Mouse (Mus musculus): ENCODE measurements at regions not wholly inside any gene's neighbourhood (a gene's known extent, or its start where the extent isn't known, plus 50 kb on each side); places are given as distances from the start of the nearest gene placed in this dataset.

DNA sequence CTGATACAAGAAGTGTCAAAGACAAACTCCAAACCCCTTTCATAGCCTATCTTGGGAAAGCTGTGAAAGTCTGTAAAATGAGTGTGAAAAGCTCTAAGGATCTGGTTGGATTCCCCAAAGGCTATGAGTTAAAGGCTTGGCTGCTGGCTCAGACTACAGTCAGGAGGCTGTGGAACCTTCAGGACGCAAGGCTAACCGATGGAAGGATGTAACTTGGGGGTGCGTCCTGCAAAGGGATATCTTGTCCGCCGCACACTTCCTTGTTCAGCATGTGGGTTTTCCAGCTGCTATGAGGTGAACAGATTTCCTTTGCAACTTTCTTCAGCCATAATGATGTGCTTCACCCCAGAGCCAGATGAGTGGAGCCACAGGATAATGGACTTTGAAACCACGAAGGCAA lies 240.3 kb upstream of the Dusp10 start:
- Histone ChIP-seq H3K9me3 (no peaks in the 10 kb centered on the region), H3K4me1 (no peaks in the 10 kb centered on the region), H3K36me3 (no peaks in the 10 kb centered on the region), H3K27me3 (no peaks in the 10 kb centered on the region), H3K4me2 (replicated peaks) (no peak overlapping the region), H3K27ac (replicated peaks) (no peak overlapping the region), H3K4me3 (no peak overlapping the region), H3K9ac (replicated peaks) (no peak overlapping the region)
- no peak for ATAC-seq (ENCODE audit: low FRiP score, low read depth)
- 98% methylated on average over 6 of the region's 6 CpGs for WGBS

DNA sequence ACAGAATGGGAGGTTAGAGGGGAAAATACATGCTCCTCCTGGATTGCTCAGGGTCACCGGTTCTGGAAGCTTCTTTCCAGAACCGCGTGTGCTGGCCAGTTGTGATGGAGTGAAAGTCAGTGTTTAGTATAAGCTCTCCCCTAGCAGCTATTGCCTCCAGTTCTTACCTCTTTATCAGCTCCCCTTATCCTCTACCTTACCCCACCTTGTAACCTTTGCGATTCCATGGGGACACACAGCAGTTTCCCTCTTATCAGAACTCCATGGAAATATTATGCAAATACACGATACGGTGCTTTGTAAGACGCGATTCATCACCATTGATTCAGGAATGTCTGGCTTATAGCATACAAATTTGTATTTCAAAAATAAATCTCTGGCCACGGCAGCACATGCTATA lies 232.9 kb upstream of the Dusp10 start:
- no peak for ATAC-seq (ENCODE audit: low FRiP score, low read depth)
- H3K4me2 ChIP-seq (replicated peaks), result no peak overlapping the region
- 93% methylated on average over 9 of the region's 9 CpGs for WGBS

DNA sequence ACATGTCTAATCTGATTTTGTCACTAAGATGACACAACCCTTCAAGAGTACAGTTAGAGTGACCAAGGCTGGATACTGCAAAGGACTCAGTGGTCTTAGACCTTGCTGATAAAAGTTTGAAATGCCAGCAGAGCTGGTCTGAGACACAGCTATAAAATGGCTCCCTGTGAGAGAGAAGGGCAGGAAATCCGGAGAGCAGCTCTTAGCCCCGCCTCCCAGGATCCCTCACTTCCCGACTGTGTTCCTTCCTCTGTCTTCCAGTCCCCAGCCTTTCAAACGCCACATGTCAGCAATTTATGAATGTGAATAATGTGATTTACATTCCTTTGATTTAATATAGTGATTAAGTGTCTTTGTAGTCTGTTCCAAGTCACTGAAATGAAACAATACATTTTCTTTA lies 232.3 kb upstream of the Dusp10 start:
- ATAC-seq (ENCODE audit: low FRiP score, low read depth), result no peak
- no peaks in the 10 kb centered on the region for H3K27me3 ChIP-seq
- no peak overlapping the region for H3K4me3 ChIP-seq
- no peak overlapping the region for H3K9ac ChIP-seq (replicated peaks)
- H3K27ac ChIP-seq (replicated peaks), result no peak overlapping the region
- no peaks in the 10 kb centered on the region for H3K36me3 ChIP-seq
- WGBS, result 44% methylated on average over 4 of the region's 4 CpGs
- H3K4me2 ChIP-seq (replicated peaks), result no peak overlapping the region
- no peaks in the 10 kb centered on the region for H3K9me3 ChIP-seq
- H3K4me1 ChIP-seq, result peaks cover 3% of the 10 kb centered on the region; the same call in 1 of the 2 replicates

More for the DNA sequence above, 232.9 kb upstream of the Dusp10 start:
- Histone ChIP-seq H3K9ac (replicated peaks) (no peak overlapping the region), H3K27ac (replicated peaks) (no peak overlapping the region), H3K27me3 (no peaks in the 10 kb centered on the region), H3K4me1 (peaks cover 3% of the 10 kb centered on the region; the same call in 1 of the 2 replicates), H3K36me3 (no peaks in the 10 kb centered on the region), H3K9me3 (no peaks in the 10 kb centered on the region), H3K4me3 (no peak overlapping the region)

DNA sequence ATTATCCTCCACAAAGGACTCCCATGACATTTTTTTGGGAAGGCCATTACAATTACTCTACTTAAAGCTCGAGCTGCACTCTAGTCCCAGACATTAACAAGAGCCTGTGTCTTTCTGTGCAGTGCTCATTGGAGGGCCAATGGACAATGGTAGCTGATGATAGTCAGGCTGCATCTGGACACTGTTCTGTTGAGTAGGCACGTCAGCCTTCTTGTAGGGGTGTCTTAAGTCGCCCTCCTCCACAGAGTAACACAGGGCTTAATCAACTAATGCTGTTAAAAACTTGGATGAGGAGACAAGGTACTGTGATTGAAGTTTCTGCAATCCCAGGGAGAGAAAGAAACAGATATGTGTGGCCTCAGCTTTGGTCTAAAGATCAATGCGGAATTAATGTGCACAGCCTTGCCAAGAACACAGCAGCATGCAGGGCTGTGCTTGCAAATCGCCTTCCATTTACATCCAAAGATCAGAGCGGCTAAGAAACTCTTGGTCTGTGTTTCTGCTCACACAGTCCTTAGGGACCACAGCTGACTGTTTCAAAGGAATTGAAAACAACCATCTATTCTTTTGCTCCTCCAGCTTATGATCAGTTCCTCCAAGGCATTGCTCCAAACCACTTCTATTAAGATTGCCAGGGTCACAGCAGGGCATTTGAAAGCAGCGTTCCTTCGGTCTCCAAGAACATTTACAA lies 229.5 kb upstream of the Dusp10 start:
- Histone ChIP-seq H3K9ac (replicated peaks) (no peak overlapping the region), H3K9me3 (no peaks in the 10 kb centered on the region), H3K27ac (replicated peaks) (no peak overlapping the region), H3K4me3 (no peak overlapping the region), H3K4me2 (replicated peaks) (no peak overlapping the region), H3K4me1 (peaks cover 3% of the 10 kb centered on the region; the same call in 1 of the 2 replicates), H3K36me3 (no peaks in the 10 kb centered on the region), H3K27me3 (no peaks in the 10 kb centered on the region)
- WGBS, result 63% methylated on average over 8 of the region's 8 CpGs
- peak; percentile 47; the same call in 1 of the 2 replicates for ATAC-seq (ENCODE audit: low FRiP score, low read depth)

DNA sequence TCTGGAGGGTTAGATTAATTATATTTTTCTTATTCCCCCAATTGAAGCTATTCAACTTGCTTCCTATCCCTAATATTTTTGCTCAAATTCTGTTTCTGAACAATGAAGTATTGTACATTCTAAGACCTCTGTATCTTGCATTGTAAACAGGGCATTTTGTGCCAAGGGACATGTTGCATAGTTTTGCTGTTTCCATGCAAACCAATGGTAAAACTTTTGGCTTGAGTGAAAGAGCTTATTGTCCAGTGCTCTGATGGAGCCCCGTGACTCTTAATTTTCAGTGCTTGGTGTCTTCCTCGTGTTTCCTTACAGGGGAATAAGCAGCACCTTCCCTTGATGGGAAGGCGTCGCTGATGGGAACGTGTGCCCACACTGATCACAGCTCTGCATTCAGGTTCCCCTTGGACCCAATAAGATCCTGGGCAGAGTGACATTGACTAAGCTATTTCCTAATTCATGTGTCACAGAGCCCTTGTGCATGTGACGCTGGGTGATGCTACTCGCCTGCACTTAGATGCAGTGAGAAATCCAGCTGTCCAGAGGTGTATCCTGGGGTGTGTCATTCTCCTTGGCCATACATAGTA lies 220.8 kb upstream of the Dusp10 start:
- Histone ChIP-seq H3K27ac (replicated peaks) (no peak overlapping the region), H3K27me3 (no peaks in the 10 kb centered on the region), H3K4me1 (no peaks in the 10 kb centered on the region), H3K9ac (replicated peaks) (no peak overlapping the region), H3K4me2 (replicated peaks) (no peak overlapping the region), H3K4me3 (no peak overlapping the region), H3K9me3 (no peaks in the 10 kb centered on the region), H3K36me3 (no peaks in the 10 kb centered on the region)
- ATAC-seq (ENCODE audit: low FRiP score, low read depth), result no peak
- WGBS, result 85% methylated on average over 7 of the region's 7 CpGs

DNA sequence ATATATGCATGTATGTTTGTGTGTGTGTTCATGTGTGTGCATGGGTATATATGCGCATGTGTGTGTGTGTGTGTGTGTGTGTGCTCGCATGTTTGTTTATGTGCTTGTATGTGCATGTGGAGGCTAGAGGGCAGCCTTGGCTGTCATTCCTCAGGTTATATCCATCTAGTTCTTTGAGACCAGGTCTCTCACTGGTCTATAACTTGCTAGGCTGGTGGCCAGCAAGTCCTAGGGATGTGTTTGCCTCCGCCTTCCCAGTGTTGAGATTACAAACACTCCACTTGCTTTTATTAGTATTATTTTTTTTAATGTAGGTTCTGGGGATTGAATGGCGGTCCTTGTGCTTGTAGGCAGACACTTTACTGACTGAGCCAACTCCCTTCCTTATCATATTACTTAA lies 219.8 kb upstream of the Dusp10 start:
- ATAC-seq (ENCODE audit: low FRiP score, low read depth), result no peak
- no peak overlapping the region for H3K27ac ChIP-seq (replicated peaks)
- no peaks in the 10 kb centered on the region for H3K4me1 ChIP-seq
- H3K4me2 ChIP-seq (replicated peaks), result no peak overlapping the region
- H3K9ac ChIP-seq (replicated peaks), result no peak overlapping the region
- no peaks in the 10 kb centered on the region for H3K36me3 ChIP-seq
- H3K27me3 ChIP-seq, result no peaks in the 10 kb centered on the region
- 91% methylated on average over 4 of the region's 4 CpGs for WGBS
- no peaks in the 10 kb centered on the region for H3K9me3 ChIP-seq
- no peak overlapping the region for H3K4me3 ChIP-seq

DNA sequence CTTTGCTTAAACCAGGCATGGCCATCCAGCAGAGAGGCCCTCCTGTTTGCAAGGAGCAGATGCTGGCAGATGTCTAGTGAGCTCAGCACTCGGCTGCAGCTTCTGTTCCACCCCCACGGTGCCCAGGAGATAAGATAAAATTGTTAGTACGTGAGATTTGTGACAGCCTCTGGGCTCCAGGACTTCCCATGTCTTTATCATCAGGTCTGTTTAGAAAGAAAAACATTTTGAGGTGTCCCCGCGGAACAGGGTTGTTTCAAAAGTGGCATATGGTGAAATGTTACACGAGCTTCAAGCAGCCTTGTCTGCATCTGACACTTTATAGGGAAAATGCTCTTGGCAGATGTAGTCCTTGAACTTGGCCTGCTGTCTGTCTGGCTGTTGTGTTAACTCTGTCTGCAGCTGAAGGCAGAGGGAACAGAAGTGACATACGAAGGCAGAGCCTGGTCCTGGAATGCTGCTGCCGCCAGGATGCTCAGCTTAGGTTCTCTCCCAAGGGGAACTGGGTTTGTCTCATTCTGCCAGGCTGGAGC lies 219.1 kb upstream of the Dusp10 start:
- no peaks in the 10 kb centered on the region for H3K36me3 ChIP-seq
- H3K4me3 ChIP-seq, result no peak overlapping the region
- no peaks in the 10 kb centered on the region for H3K4me1 ChIP-seq
- ATAC-seq (ENCODE audit: low FRiP score, low read depth), result no peak
- 63% methylated on average over 8 of the region's 8 CpGs for WGBS
- no peak overlapping the region for H3K4me2 ChIP-seq (replicated peaks)
- H3K27ac ChIP-seq (replicated peaks), result no peak overlapping the region
- H3K9ac ChIP-seq (replicated peaks), result no peak overlapping the region
- no peaks in the 10 kb centered on the region for H3K9me3 ChIP-seq
- H3K27me3 ChIP-seq, result no peaks in the 10 kb centered on the region

DNA sequence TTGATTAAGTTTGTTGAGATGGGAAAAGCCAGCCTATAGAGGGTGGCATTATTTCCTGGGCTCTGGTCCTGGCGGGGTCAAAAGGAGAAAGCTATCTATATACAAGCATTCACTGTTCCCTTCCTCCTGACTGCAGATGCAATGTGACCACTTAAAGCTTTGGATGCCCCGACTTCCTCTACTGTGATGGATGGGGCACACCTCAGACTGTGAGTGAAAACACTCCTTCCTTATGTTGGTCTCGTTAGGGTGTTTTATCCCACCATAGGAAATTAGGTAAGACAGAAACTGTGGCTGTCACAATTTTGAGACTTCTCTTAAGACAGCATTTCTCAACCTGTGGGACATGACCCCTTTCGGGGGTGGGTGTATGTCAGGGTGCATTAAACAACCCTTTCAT lies 210.8 kb upstream of the Dusp10 start:
- no peaks in the 10 kb centered on the region for H3K36me3 ChIP-seq

DNA sequence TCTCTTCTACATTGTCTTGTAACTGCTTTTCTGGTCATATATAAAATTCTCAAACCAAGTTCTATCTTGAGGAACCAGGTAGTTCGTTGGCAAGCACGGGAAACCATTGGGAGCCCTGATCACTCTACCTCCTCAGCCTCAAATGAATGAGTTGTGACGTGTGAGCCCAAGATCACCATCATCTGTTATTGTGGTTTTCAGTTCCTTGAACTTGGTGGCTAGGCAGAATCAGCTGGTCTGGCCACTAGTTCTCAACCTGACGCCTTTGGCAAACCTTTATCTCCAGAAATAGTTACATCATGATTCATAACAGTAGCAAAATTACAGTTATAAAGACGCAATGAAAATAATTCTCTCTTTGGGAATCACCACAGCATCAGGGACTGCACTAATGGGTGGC lies 209.7 kb upstream of the Dusp10 start:
- H3K36me3 ChIP-seq, result no peaks in the 10 kb centered on the region
- H3K4me3 ChIP-seq, result no peak overlapping the region
- H3K4me1 ChIP-seq, result no peaks in the 10 kb centered on the region
- no peak for ATAC-seq (ENCODE audit: low FRiP score, low read depth)
- no peak overlapping the region for H3K9ac ChIP-seq (replicated peaks)
- no peak overlapping the region for H3K27ac ChIP-seq (replicated peaks)
- H3K9me3 ChIP-seq, result no peaks in the 10 kb centered on the region
- 91% methylated on average over 5 of the region's 5 CpGs for WGBS
- no peaks in the 10 kb centered on the region for H3K27me3 ChIP-seq
- H3K4me2 ChIP-seq (replicated peaks), result no peak overlapping the region

More for the DNA sequence above, 210.8 kb upstream of the Dusp10 start:
- H3K4me3 ChIP-seq, result no peak overlapping the region
- no peak for ATAC-seq (ENCODE audit: low FRiP score, low read depth)
- H3K9ac ChIP-seq (replicated peaks), result no peak overlapping the region
- H3K27me3 ChIP-seq, result no peaks in the 10 kb centered on the region
- no peaks in the 10 kb centered on the region for H3K9me3 ChIP-seq
- no peak overlapping the region for H3K27ac ChIP-seq (replicated peaks)
- no peak overlapping the region for H3K4me2 ChIP-seq (replicated peaks)
- WGBS, result 83% methylated on average over 4 of the region's 4 CpGs
- no peaks in the 10 kb centered on the region for H3K4me1 ChIP-seq

DNA sequence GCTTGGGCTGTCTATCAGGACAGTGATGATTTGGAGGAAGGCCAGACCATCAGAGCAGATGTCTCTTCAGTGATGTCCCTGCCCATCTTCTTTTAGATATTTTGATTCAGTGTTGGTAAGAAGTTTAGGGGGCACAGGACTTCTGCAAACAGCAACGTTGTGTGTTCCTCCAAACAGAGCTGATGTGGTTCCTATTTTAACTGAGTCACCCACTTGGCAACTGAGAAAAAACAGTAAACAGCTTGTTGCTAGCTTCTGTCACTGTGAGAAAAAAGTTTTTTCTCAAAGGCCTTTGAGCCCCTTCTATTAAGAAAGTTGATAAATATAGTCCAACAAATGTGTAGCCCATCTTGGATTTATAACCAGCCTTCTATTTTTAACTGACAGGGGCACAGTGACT lies 209.3 kb upstream of the Dusp10 start:
- no peak overlapping the region for H3K27ac ChIP-seq (replicated peaks)
- H3K4me2 ChIP-seq (replicated peaks), result no peak overlapping the region
- no peaks in the 10 kb centered on the region for H3K9me3 ChIP-seq
- no peaks in the 10 kb centered on the region for H3K4me1 ChIP-seq
- H3K27me3 ChIP-seq, result no peaks in the 10 kb centered on the region
- H3K9ac ChIP-seq (replicated peaks), result no peak overlapping the region
- WGBS, result 62% methylated on average over 1 of the region's 1 CpGs
- H3K36me3 ChIP-seq, result no peaks in the 10 kb centered on the region
- ATAC-seq (ENCODE audit: low FRiP score, low read depth), result no peak
- no peak overlapping the region for H3K4me3 ChIP-seq

DNA sequence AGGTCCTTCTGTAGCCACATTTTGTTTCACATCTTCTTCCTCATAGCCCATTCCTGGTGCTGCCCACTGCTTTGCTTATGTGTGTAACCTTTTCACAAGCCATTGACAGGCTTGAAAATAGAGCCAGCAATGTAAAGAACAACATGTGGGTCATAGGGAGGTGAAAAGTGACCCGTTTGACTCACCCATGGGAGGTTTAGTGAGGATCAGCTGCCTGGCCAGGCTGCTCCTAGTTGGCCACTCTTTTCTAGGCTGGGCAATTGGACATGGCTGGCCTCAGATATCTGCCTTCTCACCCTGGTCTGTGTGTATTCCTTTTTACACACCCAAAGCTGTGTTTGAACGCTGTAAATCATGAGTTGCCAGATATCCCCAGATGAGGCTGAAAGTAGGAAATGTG lies 208.8 kb upstream of the Dusp10 start:
- no peaks in the 10 kb centered on the region for H3K27me3 ChIP-seq
- no peak for ATAC-seq (ENCODE audit: low FRiP score, low read depth)
- H3K4me1 ChIP-seq, result no peaks in the 10 kb centered on the region
- H3K9me3 ChIP-seq, result no peaks in the 10 kb centered on the region
- 82% methylated on average over 2 of the region's 2 CpGs for WGBS
- H3K27ac ChIP-seq (replicated peaks), result no peak overlapping the region
- no peak overlapping the region for H3K4me2 ChIP-seq (replicated peaks)
- H3K36me3 ChIP-seq, result no peaks in the 10 kb centered on the region
- no peak overlapping the region for H3K9ac ChIP-seq (replicated peaks)
- no peak overlapping the region for H3K4me3 ChIP-seq

DNA sequence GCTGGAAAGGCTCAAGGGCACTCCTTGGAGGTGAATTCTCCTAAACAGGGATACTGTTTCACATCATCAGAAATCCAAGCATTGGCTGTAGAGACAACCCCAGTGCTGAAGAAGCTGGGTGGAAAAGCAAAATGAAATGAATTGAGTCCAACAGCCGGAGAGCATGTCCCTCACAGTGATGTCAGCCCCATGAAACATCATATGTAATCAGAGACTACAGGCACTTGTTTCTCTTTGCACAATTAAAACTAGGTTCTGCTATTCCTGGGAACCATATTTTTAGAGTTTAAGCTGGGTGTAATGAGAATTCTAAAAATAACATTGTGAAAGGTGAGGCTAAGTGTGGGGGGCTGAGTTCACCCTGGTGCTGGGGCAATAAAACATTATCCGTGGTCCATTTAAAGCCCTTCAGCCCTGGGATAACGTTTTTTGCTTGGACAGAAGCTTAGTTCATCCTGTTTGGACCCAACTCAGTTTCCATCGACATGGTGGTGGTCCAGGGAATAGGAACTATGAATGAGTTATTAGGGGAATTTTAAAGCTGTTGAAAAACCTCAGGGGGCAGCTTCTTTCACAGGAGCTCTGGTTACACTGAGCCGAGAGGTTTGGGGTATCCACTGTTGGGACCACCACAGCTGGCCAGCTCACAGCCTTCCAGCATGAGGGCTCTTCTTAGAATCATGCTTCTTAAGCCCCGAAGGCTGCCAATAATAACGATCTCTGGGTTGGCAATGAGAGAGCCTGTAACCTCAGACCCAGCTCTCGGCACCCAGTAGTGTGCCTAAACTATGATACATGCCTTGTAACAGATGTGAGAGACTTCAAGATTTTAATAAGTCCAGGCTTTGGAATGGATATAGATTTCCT lies 206.0 kb upstream of the Dusp10 start:
- 78% methylated on average over 8 of the region's 8 CpGs for WGBS
- H3K4me1 ChIP-seq, result no peaks in the 10 kb centered on the region
- H3K9ac ChIP-seq (replicated peaks), result no peak overlapping the region
- no peaks in the 10 kb centered on the region for H3K36me3 ChIP-seq
- no peak overlapping the region for H3K4me3 ChIP-seq
- no peak overlapping the region for H3K27ac ChIP-seq (replicated peaks)
- H3K4me2 ChIP-seq (replicated peaks), result no peak overlapping the region
- H3K27me3 ChIP-seq, result no peaks in the 10 kb centered on the region
- no peaks in the 10 kb centered on the region for H3K9me3 ChIP-seq
- no peak for ATAC-seq (ENCODE audit: low FRiP score, low read depth)
